Mouse (Mus musculus) CH12.LX (cell line): ENCODE results near the gene March1.

ENCODE experiments used
- CHD1 ChIP-seq: IDR thresholded peaks from 2 replicates; pipeline ENCODE4 v1.6.1; 2012; ENCODE audit warnings: low read depth, low read length, improper control_type of control experiment, inconsistent platforms
- CHD2 ChIP-seq: IDR thresholded peaks from 2 replicates; pipeline ENCODE4 v1.6.1; 2011; ENCODE audit warnings: low read length, improper control_type of control experiment
- CTCF ChIP-seq, 2 experiments: IDR thresholded peaks in 1 of 2; conservative IDR thresholded peaks in 1 of 2; 2 replicates each; pipeline ENCODE4 v1.5.1; 2011 to 2012; ENCODE audit warnings: low read depth in 2 of 2, low read length in 2 of 2, improper control_type of control experiment in 1 of 2, inconsistent platforms in 1 of 2, mild to moderate bottlenecking in 1 of 2, moderate library complexity in 1 of 2
- ELF1 ChIP-seq: IDR thresholded peaks from 2 replicates; pipeline ENCODE4 v1.6.1; 2014; ENCODE audit warnings: low read depth, mild to moderate bottlenecking, inconsistent platforms, low read length, improper control_type of control experiment
- ETS1 ChIP-seq: conservative IDR thresholded peaks from 2 replicates; pipeline ENCODE4 v1.6.1; 2012; ENCODE audit warnings: low read depth, mild to moderate bottlenecking, inconsistent platforms, low read length, improper control_type of control experiment, moderate library complexity
- HCFC1 ChIP-seq: IDR thresholded peaks from 2 replicates; pipeline ENCODE4 v1.6.1; 2012; ENCODE audit warnings: low read depth, mild to moderate bottlenecking, inconsistent platforms, low read length, improper control_type of control experiment
- MAZ ChIP-seq: IDR thresholded peaks from 2 replicates; pipeline ENCODE4 v1.6.1; 2012; ENCODE audit warnings: low read depth, mild to moderate bottlenecking, inconsistent platforms, low read length, improper control_type of control experiment, moderate library complexity
- POLR2A ChIP-seq: IDR thresholded peaks from 2 replicates; pipeline ENCODE4 v1.6.1; 2011; ENCODE audit warnings: low read depth, mild to moderate bottlenecking, improper control_type of control experiment, low read length
- POLR2AphosphoS2 ChIP-seq: IDR thresholded peaks from 2 replicates; pipeline ENCODE4 v1.6.1; 2011; ENCODE audit warnings: low read depth, low read length, improper control_type of control experiment
- RAD21 ChIP-seq: IDR thresholded peaks from 2 replicates; pipeline ENCODE4 v1.6.1; 2011; ENCODE audit warnings: low read depth, mild to moderate bottlenecking, low read length, improper control_type of control experiment, moderate library complexity
- TBP ChIP-seq: conservative IDR thresholded peaks from 2 replicates; pipeline ENCODE4 v1.6.1; 2011; ENCODE audit warnings: low read depth, low read length, improper control_type of control experiment
- TCF12 ChIP-seq: IDR thresholded peaks from 2 replicates; pipeline ENCODE4 v1.6.1; 2014; ENCODE audit warnings: low read depth, mild to moderate bottlenecking, inconsistent platforms, low read length, improper control_type of control experiment
- USF1 ChIP-seq: IDR thresholded peaks from 2 replicates; pipeline ENCODE4 v1.6.1; 2014; ENCODE audit warnings: low read depth, mild to moderate bottlenecking, inconsistent platforms, low read length, improper control_type of control experiment
- ZNF384 ChIP-seq: IDR thresholded peaks from 2 replicates; pipeline ENCODE4 v1.6.1; 2012; ENCODE audit warnings: low read depth, low read length, improper control_type of control experiment, inconsistent platforms

GRCm38 (mm10) chr8:66383694-66384373 lies 766.1 kb downstream of the March1 start:
- TF ChIP-seq POLR2A = no peak
- TF ChIP-seq USF1 = no peak
- TF ChIP-seq ZNF384 = no peak
- no peak for TF ChIP-seq CTCF (conservative IDR thresholded peaks at IDR 0.05 in 1 of 2, IDR thresholded peaks at IDR 0.05 in 1 of 2; ENCODE audit: low read depth in 2 of 2, low read length in 2 of 2)
- TF ChIP-seq HCFC1 = no peak
- TF ChIP-seq CHD1 = no peak
- TF ChIP-seq ELF1 = no peak
- TF ChIP-seq RAD21 = no peak
- TF ChIP-seq TCF12 = no peak
- no peak for TF ChIP-seq ETS1
- TF ChIP-seq MAZ = no peak
- no peak for TF ChIP-seq POLR2AphosphoS2
- no peak for TF ChIP-seq CHD2
- no peak for TF ChIP-seq TBP
